Mouse (Mus musculus): ENCODE data around the gene Rnf115.

- TF ChIP-seq EP300 (IDR thresholded peaks at IDR 0.05) = no peak
- no peak for TF ChIP-seq CTCF (IDR thresholded peaks at IDR 0.05)
These were observed 44.0 kb upstream of the Rnf115 start for GRCm38 (mm10) chr3:96683496-96683895.
